Mouse (Mus musculus) heart, embryonic 11.5 days (tissue): ENCODE data around the gene Fam102a. TPM values are rescaled to one million over a fixed set of nuclear protein-coding genes. Genes with fewer than 3 reads are reported as not detected.

ENCODE experiments used
- ATAC-seq: fragments of 200-750 bp; cut with Nextera tagmentation; replicated peaks from 2 replicates; pipeline ENCODE4 v1.8.0; 2017; ENCODE audit warnings: moderate library complexity; ENCODE audit not compliant: insufficient number of reproducible peaks, low FRiP score, low TSS enrichment
- H3K27ac ChIP-seq: fragments of 300-500 bp; sonication (generic); 2 replicates; pipeline ENCODE4 v1.5.1; 2014; ENCODE audit warnings: mild to moderate bottlenecking, low read depth, low read length
- H3K27me3 ChIP-seq: fragments of 300-500 bp; sonication (generic); 2 replicates; pipeline ENCODE4 v1.6.1; 2014; ENCODE audit warnings: mild to moderate bottlenecking, low read length, mixed read lengths; ENCODE audit not compliant: control insufficient read depth, insufficient read depth
- H3K36me3 ChIP-seq: fragments of 300-500 bp; sonication (generic); 2 replicates; pipeline ENCODE4 v1.6.1; 2014; ENCODE audit warnings: mild to moderate bottlenecking, low read length, moderate library complexity, mixed read lengths; ENCODE audit not compliant: control insufficient read depth, insufficient read depth
- H3K4me1 ChIP-seq: fragments of 300-500 bp; sonication (generic); 2 replicates; pipeline ENCODE4 v1.6.1; 2014; ENCODE audit warnings: low read length; ENCODE audit not compliant: control insufficient read depth, insufficient read depth
- H3K4me2 ChIP-seq: fragments of 300-500 bp; sonication (generic); 2 replicates; pipeline ENCODE4 v1.6.1; 2014; ENCODE audit warnings: mild to moderate bottlenecking, moderate library complexity
- H3K4me3 ChIP-seq: fragments of 300-500 bp; sonication (generic); 2 replicates; pipeline ENCODE4 v1.5.1; 2014; ENCODE audit warnings: low read depth, low read length
- H3K9ac ChIP-seq: fragments of 300-500 bp; sonication (generic); 2 replicates; pipeline ENCODE4 v1.6.1; 2014; ENCODE audit warnings: mild to moderate bottlenecking, low read depth, low read length, moderate library complexity
- H3K9me3 ChIP-seq: fragments of 300-500 bp; sonication (generic); replicated peaks from 2 replicates; pipeline ENCODE4 v1.6.1; 2016; ENCODE audit warnings: low read length; ENCODE audit not compliant: control insufficient read depth
- WGBS: fragments of 180-500 bp; shearing (Covaris S2); extraction: QIAGEN DNeasy Blood & Tissue Kit; methylation state at CpG from one replicate; pipeline ENCODE4 v1.1.7; 2014; ENCODE audit not compliant: insufficient replicate concordance; 5-methylcytosine and 5-hydroxymethylcytosine counted together
- polyA plus RNA-seq: library from polyadenylated mRNA; unstranded; fragments of >200 nt; fragmentation: Nextera tagmentation; extraction: Ambion mirVana; gene quantifications from 2 replicates; pipeline ENCODE4 v1.2.1, GENCODE M21; 2014

Fam102a gene
- polyA plus RNA-seq, 1 experiment from 2014 or later, result 5.2 TPM

GRCm38 (mm10) chr2:32505536-32505935, 29.6 kb upstream of the Fam102a start:
- Histone ChIP-seq H3K9me3 (no peaks in the 10 kb centered on the region), H3K4me3 (no peak overlapping the region), H3K27me3 (no peaks in the 10 kb centered on the region), H3K9ac (no peak overlapping the region), H3K36me3 (no peaks in the 10 kb centered on the region), H3K4me2 (no peak overlapping the region), H3K4me1 (peaks cover 5% of the 10 kb centered on the region; the same call in 1 of the 2 replicates), H3K27ac (no peak overlapping the region)
- 93% methylated on average over 2 of the region's 2 CpGs for WGBS
- ATAC-seq, result no peak

- 62% methylated on average over 22 of the region's 22 CpGs for WGBS
- Histone ChIP-seq H3K36me3 (no peaks in the 10 kb centered on the region), H3K4me2 (no peak overlapping the region), H3K27me3 (no peaks in the 10 kb centered on the region), H3K9me3 (no peaks in the 10 kb centered on the region), H3K27ac (no peak overlapping the region), H3K4me1 (peaks cover 5% of the 10 kb centered on the region; the same call in 1 of the 2 replicates), H3K9ac (no peak overlapping the region), H3K4me3 (no peak overlapping the region)
- ATAC-seq, result no peak
These were observed 28.2 kb upstream of the Fam102a start for GRCm38 (mm10) chr2:32506673-32507668.

DNA sequence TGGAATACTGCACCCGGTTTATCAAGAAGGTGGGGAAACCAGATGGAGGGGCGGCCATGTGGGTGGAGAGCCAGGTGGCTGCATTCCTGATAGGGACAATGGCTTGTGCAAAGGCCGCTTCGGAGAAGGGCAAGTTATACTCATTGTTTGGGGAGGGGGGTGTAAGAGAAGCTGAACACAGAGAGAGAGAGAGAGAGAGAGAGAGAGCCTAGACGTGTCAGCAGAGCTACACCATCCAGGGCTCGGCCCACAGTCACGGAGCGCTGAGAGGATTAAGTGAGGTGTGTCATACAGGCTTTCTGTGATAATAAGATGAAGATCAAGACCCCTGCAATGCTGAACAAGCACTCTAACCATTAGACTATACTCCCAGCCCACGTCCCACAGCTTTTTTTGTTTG, 27.2 kb upstream of the Fam102a start:
- H3K4me2 ChIP-seq, result no peak overlapping the region
- ATAC-seq, result no peak
- H3K4me1 ChIP-seq, result peaks cover 5% of the 10 kb centered on the region; the same call in 1 of the 2 replicates
- no peaks in the 10 kb centered on the region for H3K9me3 ChIP-seq
- no peak overlapping the region for H3K27ac ChIP-seq
- no peaks in the 10 kb centered on the region for H3K27me3 ChIP-seq
- WGBS, result 59% methylated on average over 9 of the region's 9 CpGs
- H3K4me3 ChIP-seq, result no peak overlapping the region
- no peaks in the 10 kb centered on the region for H3K36me3 ChIP-seq
- H3K9ac ChIP-seq, result no peak overlapping the region

GRCm38 (mm10) chr2:32509287-32509686, 25.8 kb upstream of the Fam102a start:
- Histone ChIP-seq H3K4me2 (no peak overlapping the region; the same call in 1 of the 2 replicates), H3K9me3 (no peaks in the 10 kb centered on the region), H3K36me3 (no peaks in the 10 kb centered on the region), H3K27ac (peak overlapping the region; percentile 67), H3K4me1 (peaks cover 6% of the 10 kb centered on the region), H3K9ac (no peak overlapping the region), H3K4me3 (no peak overlapping the region), H3K27me3 (no peaks in the 10 kb centered on the region)
- 8% methylated on average over 4 of the region's 4 CpGs for WGBS
- peak; percentile 63; the same call in 1 of the 2 replicates for ATAC-seq

- Histone ChIP-seq H3K27ac (peak overlapping the region; percentile 67), H3K4me1 (peaks cover 9% of the 10 kb centered on the region), H3K36me3 (no peaks in the 10 kb centered on the region), H3K27me3 (no peaks in the 10 kb centered on the region), H3K9ac (no peak overlapping the region), H3K9me3 (no peaks in the 10 kb centered on the region), H3K4me2 (no peak overlapping the region), H3K4me3 (no peak overlapping the region)
- 53% methylated on average over 8 of the region's 8 CpGs for WGBS
- no peak for ATAC-seq
These were observed 25.2 kb upstream of the Fam102a start for GRCm38 (mm10) chr2:32509896-32510295.

- Histone ChIP-seq H3K4me1 (peaks cover 9% of the 10 kb centered on the region), H3K9ac (no peak overlapping the region), H3K4me2 (no peak overlapping the region), H3K9me3 (no peaks in the 10 kb centered on the region), H3K27me3 (no peaks in the 10 kb centered on the region), H3K36me3 (no peaks in the 10 kb centered on the region), H3K4me3 (no peak overlapping the region), H3K27ac (no peak overlapping the region)
- no peak for ATAC-seq
- WGBS, result 68% methylated on average over 7 of the region's 7 CpGs
These were observed 22.5 kb upstream of the Fam102a start for GRCm38 (mm10) chr2:32512592-32512991.

- H3K9me3 ChIP-seq, result no peaks in the 10 kb centered on the region
- peaks cover 5% of the 10 kb centered on the region for H3K4me1 ChIP-seq
- ATAC-seq, result peak; percentile 26; the same call in 1 of the 2 replicates
- WGBS, result 29% methylated on average over 6 of the region's 6 CpGs
- H3K4me3 ChIP-seq, result no peak overlapping the region
- H3K27me3 ChIP-seq, result no peaks in the 10 kb centered on the region
- H3K4me2 ChIP-seq, result no peak overlapping the region
- 0 out of 2 replicates have a peak overlapping the region, but pooled peaks have one; percentile 22 for H3K9ac ChIP-seq
- no peaks in the 10 kb centered on the region for H3K36me3 ChIP-seq
- H3K27ac ChIP-seq, result no peak overlapping the region
These were observed 20.8 kb upstream of the Fam102a start for GRCm38 (mm10) chr2:32514335-32514734.

- no peak overlapping the region for H3K4me2 ChIP-seq
- peaks cover 4% of the 10 kb centered on the region for H3K4me1 ChIP-seq
- H3K4me3 ChIP-seq, result no peak overlapping the region
- no peaks in the 10 kb centered on the region for H3K9me3 ChIP-seq
- H3K27me3 ChIP-seq, result no peaks in the 10 kb centered on the region
- ATAC-seq, result no peak
- no peak overlapping the region for H3K9ac ChIP-seq
- 56% methylated on average over 4 of the region's 4 CpGs for WGBS
- H3K27ac ChIP-seq, result no peak overlapping the region
- no peaks in the 10 kb centered on the region for H3K36me3 ChIP-seq
These were observed 17.8 kb upstream of the Fam102a start for GRCm38 (mm10) chr2:32517233-32517867.
